Mouse (Mus musculus): ENCODE data around the gene Tent5b. TPM values are rescaled to one million over a fixed set of nuclear protein-coding genes. Genes with fewer than 3 reads are reported as not detected.

Tent5b gene
- 0.13 and 0.15 TPM in 2 replicates for polyA plus RNA-seq (2012; ENCODE audit: low replicate concordance)

DNA sequence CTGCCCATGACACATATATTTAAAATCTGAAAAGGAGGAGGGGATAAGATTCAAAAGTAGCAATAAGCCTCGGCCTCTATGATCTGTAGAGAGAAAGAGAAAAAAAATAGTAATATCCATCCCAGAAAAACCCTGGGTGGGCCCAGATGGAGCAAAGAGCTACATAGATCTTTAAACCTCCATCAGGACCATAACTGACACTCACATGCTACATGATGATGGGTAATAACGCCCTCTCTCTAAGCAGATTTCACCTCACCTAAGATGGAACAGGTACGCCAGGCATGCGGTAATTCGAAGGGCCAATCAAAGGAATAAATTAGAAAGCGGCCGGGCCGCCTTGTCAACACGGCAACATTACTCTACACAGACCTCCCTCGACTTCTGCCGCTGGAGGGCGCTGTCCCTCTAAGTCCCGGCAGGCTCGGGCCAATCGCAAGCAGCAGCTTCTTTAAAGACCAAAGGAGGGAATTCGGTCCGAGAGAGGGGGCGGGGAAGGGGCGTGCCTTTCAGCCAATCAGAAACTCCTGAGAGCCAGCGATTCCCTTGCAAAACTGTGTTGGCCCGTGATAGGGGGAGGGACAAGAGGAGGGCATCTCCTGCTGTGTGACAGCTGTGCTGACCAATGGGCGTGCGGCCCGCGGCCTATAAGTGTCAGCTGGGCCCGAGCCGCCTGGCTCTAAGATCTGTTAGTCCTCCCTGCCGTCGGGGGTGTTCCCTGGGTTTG is at the start of gene Tent5b:
Gene Tent5b (plus strand): TSS at position 675 of the 727 bp plus-strand sequence.

GRCm38 (mm10) chr4:133498160-133498724 is 18.3 kb downstream of the Tent5b start, which contains the start of gene Trnp1:
Gene Trnp1, minus strand, starts transcription at chr4:133498550.

GRCm38 (mm10) chr4:133518601-133519368 is 38.9 kb downstream of the Tent5b start, which contains the start of gene Kdf1:
Gene Kdf1, plus strand, starts transcription at chr4:133518963.

Other genes with a start within 250 kb of the Tent5b start
- gene Map3k6, start 239.3 kb upstream of the Tent5b start, polyA plus RNA-seq (2012; ENCODE audit: low replicate concordance) = 79.7 and 100 TPM in 2 replicates
- 4.2 and 10.6 TPM in 2 replicates for gene Sytl1, start 217.0 kb upstream of the Tent5b start, polyA plus RNA-seq (2012; ENCODE audit: low replicate concordance)
- gene Tmem222, start 202.3 kb upstream of the Tent5b start, polyA plus RNA-seq (2012; ENCODE audit: low replicate concordance) = 12.9 and 30.5 TPM in 2 replicates
- 117 and 160 TPM in 2 replicates for gene Wdtc1, start 126.7 kb upstream of the Tent5b start, polyA plus RNA-seq (2012; ENCODE audit: low replicate concordance)
- 70.0 and 77.3 TPM in 2 replicates for gene Slc9a1, start 110.4 kb upstream of the Tent5b start, polyA plus RNA-seq (2012; ENCODE audit: low replicate concordance)
- 0.28 and 0.34 TPM in 2 replicates for gene Trnp1, start 18.4 kb downstream of the Tent5b start, polyA plus RNA-seq (2012; ENCODE audit: low replicate concordance)
- 0.30 and 1.2 TPM in 2 replicates for gene Kdf1, start 38.8 kb downstream of the Tent5b start, polyA plus RNA-seq (2012; ENCODE audit: low replicate concordance)
- gene Nudc, start 65.9 kb downstream of the Tent5b start, polyA plus RNA-seq (2012; ENCODE audit: low replicate concordance) = 165 and 264 TPM in 2 replicates
- gene Nr0b2, start 73.2 kb downstream of the Tent5b start, polyA plus RNA-seq (2012; ENCODE audit: low replicate concordance) = 0.52 and 0.95 TPM in 2 replicates
- 9.5 and 9.9 TPM in 2 replicates for gene Gpatch3, start 94.6 kb downstream of the Tent5b start, polyA plus RNA-seq (2012; ENCODE audit: low replicate concordance)
- gene Gpn2, start 104.2 kb downstream of the Tent5b start, polyA plus RNA-seq (2012; ENCODE audit: low replicate concordance) = 41.9 and 70.4 TPM in 2 replicates
- 7.2 and 9.9 TPM in 2 replicates for gene Sfn, start 122.0 kb downstream of the Tent5b start, polyA plus RNA-seq (2012; ENCODE audit: low replicate concordance)
- gene Zdhhc18, start 170.0 kb downstream of the Tent5b start, polyA plus RNA-seq (2012; ENCODE audit: low replicate concordance) = 85.1 and 90.5 TPM in 2 replicates
- 14.1 and 14.3 TPM in 2 replicates for gene Pigv, start 192.5 kb downstream of the Tent5b start, polyA plus RNA-seq (2012; ENCODE audit: low replicate concordance)

Measured in leukemia stem cell, adult 10-12 weeks (primary cell).